Mouse (Mus musculus): ENCODE measurements at regions not wholly inside any gene's neighbourhood (a gene's known extent, or its start where the extent isn't known, plus 50 kb on each side); places are given as distances from the start of the nearest gene placed in this dataset.

GRCm38 (mm10) chr4:101342071-101342762 is 76.9 kb upstream of the Ak4 start:
- no peak for DNase-seq (ENCODE audit: low read depth, low spot score)

GRCm38 (mm10) chr4:101340741-101341140 is 75.7 kb upstream of the Jak1 start:
- no peak for DNase-seq (ENCODE audit: low read depth, low spot score)

DNA sequence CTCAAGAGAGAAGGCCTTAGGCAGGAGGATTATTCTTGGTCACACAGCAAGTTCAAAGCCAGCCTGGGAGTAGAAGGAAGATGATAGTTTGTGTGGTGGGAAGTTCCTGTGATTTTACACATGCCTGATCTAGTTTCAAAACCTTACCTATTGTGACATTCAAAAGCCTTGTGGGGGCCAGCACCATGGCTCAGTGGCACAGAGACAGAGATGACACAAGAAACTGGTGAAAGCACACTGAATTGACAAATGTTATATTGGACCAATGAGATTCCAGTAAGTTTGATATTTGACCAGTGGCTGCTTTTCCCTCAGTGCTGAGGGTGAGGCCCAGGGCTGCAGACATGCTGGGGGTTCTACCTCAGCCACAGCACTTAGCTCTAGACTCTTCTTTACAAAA is 73.1 kb upstream of the Jak1 start:
- DNase-seq (ENCODE audit: low read depth, low spot score): no peak

DNA sequence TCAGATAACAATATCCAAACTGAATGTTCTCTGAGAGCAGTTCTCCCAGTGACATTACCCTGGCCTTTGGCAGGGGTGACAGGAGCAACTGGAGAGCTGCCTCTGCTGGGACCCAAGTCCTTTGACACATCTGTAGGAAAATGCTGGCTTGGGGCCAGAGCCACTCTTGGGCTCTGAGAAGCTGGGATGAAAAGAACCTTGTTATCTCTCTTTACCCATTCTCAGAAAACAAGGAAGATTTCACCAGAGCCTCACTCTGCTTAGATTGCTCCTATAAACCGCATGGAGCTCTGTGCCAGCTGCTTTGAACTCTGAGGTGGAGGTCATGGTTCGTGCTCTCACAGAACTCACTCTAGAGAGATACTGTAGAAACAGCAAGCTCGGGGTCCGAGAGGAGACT is 71.7 kb upstream of the Jak1 start:
- no peak for DNase-seq (ENCODE audit: low read depth, low spot score)

GRCm38 (mm10) chr4:101336371-101336770 is 71.3 kb upstream of the Jak1 start:
- no peak for DNase-seq (ENCODE audit: low read depth, low spot score)

DNA sequence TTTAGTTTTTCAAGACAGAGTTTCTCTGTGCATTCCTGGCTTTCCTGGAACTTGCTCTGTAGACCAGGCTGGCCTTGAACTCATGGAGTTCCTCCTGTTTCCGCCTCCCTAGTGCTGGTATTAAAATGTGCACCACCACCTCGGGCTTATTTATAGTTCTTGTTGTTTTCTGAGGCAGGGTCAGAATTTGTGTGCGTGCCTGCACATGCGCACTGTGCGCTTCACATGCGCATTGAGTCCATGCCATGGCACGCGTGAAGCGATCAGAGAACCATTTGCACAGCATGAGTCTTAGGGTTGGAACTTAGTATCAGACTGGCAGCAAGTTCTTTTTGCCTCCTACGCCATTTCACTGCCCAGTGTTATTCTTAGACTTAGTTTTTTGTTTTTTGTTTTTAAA is 68.8 kb upstream of the Jak1 start:
- DNase-seq (ENCODE audit: low read depth, low spot score): no peak

DNA sequence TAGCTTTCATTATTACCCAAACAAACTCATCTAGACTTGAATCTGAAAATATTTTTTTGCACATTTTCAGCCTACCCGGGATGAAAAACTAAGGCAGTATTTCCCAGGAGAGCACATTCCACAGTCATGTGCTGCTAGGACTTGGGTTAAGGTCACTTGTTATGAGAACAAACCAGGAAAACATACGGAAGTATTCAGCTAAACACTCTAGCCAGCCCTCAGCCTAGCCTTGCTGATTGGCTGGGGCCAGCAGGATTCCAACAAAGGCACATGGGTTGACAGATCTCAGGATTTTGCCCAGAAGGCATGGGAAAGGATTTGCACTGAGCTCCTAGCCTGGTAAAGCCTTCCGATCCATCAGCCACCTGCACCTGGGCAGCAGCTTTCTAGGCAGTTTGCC is 68.0 kb upstream of the Jak1 start:
- no peak for DNase-seq (ENCODE audit: low read depth, low spot score)

- DNase-seq (ENCODE audit: low read depth, low spot score): no peak
These were observed 66.1 kb upstream of the Jak1 start for GRCm38 (mm10) chr4:101331231-101331630.

DNA sequence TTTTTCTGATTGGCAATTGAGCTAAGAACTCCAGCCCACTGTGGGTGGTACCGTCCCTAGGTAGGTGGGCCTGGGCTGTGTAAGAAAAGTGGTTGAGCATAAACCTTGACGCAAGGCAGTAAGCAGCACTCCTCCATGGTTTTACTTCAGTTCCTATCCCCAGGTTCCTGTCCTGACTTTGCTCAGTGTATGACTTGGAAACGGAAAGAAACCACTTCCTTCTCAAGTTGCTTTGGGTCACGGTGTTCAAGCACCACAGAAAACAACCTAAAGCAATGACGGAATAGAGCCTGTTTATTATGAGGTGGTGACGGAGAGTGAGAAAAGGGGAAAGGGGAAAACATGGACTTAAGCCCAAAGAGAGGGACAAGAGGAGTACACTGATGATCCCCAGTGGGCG is 64.0 kb upstream of the Jak1 start:
- DNase-seq (ENCODE audit: low read depth, low spot score): no peak

DNA sequence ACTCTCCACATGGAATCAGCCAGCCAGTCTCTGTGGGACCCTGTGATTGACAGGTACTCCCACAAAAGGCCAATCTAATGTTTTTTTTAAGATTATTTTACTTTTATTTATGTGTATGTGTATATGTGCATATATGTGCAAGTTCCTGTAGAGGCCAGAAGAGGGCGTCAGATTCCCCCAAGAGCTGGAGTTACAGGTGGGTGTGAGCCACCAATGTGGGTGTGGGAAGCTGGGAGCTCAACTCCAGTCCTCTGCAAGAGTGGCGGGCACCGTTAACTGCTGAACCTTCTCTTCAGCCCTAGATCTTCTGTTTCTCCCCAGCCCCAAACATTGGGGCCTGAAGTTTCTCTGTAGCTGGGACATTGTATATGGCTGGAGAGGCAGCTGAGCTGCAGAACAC is 61.0 kb upstream of the Jak1 start:
- DNase-seq (ENCODE audit: low read depth, low spot score): no peak

GRCm38 (mm10) chr4:101321731-101322130 is 56.6 kb upstream of the Jak1 start:
- no peak for DNase-seq (ENCODE audit: low read depth, low spot score)

DNA sequence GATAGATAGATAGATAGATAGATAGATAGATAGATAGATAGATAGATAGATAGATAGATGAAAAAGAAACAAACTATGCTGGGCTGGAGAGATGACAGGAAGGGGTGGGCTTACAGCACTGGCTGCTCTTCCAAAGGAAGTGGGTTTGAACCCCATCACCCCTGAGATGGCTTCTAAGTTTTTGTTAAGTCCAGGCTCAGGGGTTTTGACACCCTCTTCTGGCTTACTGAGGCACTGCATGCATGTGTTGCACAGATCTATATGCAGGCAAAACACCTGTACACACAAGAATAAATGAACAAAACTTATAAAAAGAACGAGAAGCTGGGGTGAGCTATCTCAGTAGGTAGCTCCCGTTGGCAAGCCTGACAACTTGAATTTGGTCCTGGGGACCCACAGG is 55.5 kb upstream of the Jak1 start:
- DNase-seq (ENCODE audit: low read depth, low spot score): no peak

GRCm38 (mm10) chr4:101319681-101320220 is 54.7 kb upstream of the Jak1 start:
- no peak for DNase-seq (ENCODE audit: low read depth, low spot score)

DNA sequence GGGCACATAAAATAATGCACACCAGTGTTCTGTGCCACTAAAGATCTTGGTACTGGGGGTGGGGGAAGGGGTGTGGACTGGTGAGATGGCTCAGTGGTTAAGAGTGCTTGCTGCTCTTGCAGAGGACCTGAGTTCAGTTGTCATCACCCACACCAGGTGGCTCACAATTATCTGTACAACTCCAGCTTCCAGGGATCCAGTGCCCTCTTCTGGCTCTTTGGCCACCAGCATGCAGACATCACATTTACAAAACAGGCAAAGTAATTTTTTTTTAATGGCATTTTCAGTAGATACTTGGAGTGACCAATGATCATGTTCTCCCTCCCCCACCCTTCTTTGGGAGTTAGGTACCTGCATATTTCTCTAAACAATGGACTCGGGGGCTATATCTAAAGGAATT is 53.8 kb upstream of the Jak1 start:
- no peak for DNase-seq (ENCODE audit: low read depth, low spot score)

GRCm38 (mm10) chr4:101316061-101316460 is 51.0 kb upstream of the Jak1 start:
- no peak for DNase-seq (ENCODE audit: low read depth, low spot score)
